Mouse (Mus musculus) olfactory bulb, adult 2 months (tissue): ENCODE data around the gene Prkag2. TPM values are rescaled to one million over a fixed set of nuclear protein-coding genes. Genes with fewer than 3 reads are reported as not detected.

Experiments
- H3K27ac ChIP-seq: fragments of 200-500 bp; 2 replicates; pipeline ENCODE4 v1.5.1; 2012; ENCODE audit warnings: low read depth, low read length; ENCODE audit not compliant: insufficient read depth
- H3K4me1 ChIP-seq: fragments of 200-500 bp; 2 replicates; pipeline ENCODE4 v1.6.1; 2012; ENCODE audit warnings: low read length; ENCODE audit not compliant: control insufficient read depth, insufficient read depth
- H3K4me3 ChIP-seq: fragments of 200-500 bp; 2 replicates; pipeline ENCODE4 v1.5.1; 2012; ENCODE audit warnings: mild to moderate bottlenecking, low read depth, low read length, moderate library complexity; ENCODE audit not compliant: insufficient read depth
- CTCF ChIP-seq: fragments of 200-500 bp; IDR thresholded peaks from 2 replicates; pipeline ENCODE4 v1.5.1; 2012; ENCODE audit warnings: low read depth, mild to moderate bottlenecking, low read length, moderate library complexity; ENCODE audit not compliant: insufficient read depth
- POLR2A ChIP-seq: fragments of 200-500 bp; IDR thresholded peaks from 2 replicates; pipeline ENCODE4 v1.6.1; 2012; ENCODE audit warnings: mild to moderate bottlenecking, low read depth, low read length, moderate library complexity; ENCODE audit not compliant: insufficient read depth
- WGBS: fragments of 180-500 bp; shearing (Covaris S2); methylation state at CpG from one replicate; pipeline ENCODE4 v1.1.7; 2018; 5-methylcytosine and 5-hydroxymethylcytosine counted together
- polyA plus RNA-seq: library from polyadenylated mRNA; stranded (reverse); fragments of >200 nt; gene quantifications from 2 replicates; pipeline ENCODE4 v1.2.4, GENCODE M21; 2012; ENCODE audit warnings: low replicate concordance; ENCODE audit not compliant: missing spikeins, insufficient read depth, insufficient read length

The Prkag2 gene
- polyA plus RNA-seq, 1 experiment: not detected

- peaks cover 6% of the 10 kb centered on the region for H3K4me1 ChIP-seq
- H3K4me3 ChIP-seq: no peak overlapping the region
- TF ChIP-seq CTCF (no peak), POLR2A (no peak)
- 80% methylated on average over 4 of the region's 4 CpGs for WGBS
- H3K27ac ChIP-seq: no peak overlapping the region
Measured at GRCm38 (mm10) chr5:24895606-24896005, 204.8 kb downstream of the Prkag2 start.

DNA sequence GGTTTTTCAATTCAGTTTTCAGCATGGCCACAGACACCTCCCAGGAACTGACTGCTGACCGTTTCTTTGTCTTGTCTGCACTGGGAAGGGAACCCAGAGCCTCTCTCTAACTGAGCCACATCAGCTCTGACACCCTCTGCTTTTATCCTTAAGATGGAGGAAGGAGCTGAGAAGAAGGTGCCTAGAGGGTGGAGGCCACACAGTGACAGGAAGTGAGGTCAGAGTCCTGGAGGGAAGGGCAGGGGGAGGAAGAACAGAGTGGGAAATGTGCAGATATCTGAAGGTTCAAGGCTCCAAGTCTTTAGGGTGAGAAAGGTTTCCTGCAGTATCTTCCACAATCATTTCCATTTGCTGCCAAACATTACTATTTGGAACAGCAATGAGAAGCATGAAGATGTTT, 205.6 kb downstream of the Prkag2 start:
- no peak overlapping the region for H3K27ac ChIP-seq
- no peak for TF ChIP-seq POLR2A
- TF ChIP-seq CTCF: no peak
- H3K4me3 ChIP-seq: no peak overlapping the region
- WGBS: 61% methylated on average over 1 of the region's 1 CpGs
- peaks cover 7% of the 10 kb centered on the region for H3K4me1 ChIP-seq

DNA sequence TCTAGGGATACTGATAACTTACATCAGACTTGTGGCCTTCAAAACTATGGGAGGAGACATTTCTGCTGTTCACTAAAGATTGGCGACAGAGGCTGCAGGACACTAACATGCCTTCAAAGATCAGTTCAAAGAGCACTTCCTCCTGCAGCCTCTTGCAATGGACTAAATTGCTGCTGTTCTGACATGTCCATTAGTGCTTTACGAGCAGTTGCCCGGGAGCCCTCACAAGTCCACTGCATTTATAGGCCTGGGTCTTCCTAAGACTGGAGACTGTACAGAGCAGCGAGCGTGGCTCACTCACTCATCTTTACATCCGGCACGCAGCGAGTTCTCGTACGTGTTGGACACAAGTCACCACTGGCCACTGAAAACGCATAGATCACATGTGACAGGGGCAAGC, 208.0 kb downstream of the Prkag2 start:
- 92% methylated on average over 11 of the region's 11 CpGs for WGBS
- H3K27ac ChIP-seq: no peak overlapping the region
- H3K4me3 ChIP-seq: no peak overlapping the region
- TF ChIP-seq POLR2A: no peak
- peaks cover 10% of the 10 kb centered on the region for H3K4me1 ChIP-seq

GRCm38 (mm10) chr5:24889860-24890259, 210.6 kb downstream of the Prkag2 start:
- 54% methylated on average over 9 of the region's 9 CpGs for WGBS
- no peak overlapping the region for H3K27ac ChIP-seq
- no peak overlapping the region for H3K4me3 ChIP-seq
- peaks cover 6% of the 10 kb centered on the region for H3K4me1 ChIP-seq
- no peak for TF ChIP-seq CTCF

DNA sequence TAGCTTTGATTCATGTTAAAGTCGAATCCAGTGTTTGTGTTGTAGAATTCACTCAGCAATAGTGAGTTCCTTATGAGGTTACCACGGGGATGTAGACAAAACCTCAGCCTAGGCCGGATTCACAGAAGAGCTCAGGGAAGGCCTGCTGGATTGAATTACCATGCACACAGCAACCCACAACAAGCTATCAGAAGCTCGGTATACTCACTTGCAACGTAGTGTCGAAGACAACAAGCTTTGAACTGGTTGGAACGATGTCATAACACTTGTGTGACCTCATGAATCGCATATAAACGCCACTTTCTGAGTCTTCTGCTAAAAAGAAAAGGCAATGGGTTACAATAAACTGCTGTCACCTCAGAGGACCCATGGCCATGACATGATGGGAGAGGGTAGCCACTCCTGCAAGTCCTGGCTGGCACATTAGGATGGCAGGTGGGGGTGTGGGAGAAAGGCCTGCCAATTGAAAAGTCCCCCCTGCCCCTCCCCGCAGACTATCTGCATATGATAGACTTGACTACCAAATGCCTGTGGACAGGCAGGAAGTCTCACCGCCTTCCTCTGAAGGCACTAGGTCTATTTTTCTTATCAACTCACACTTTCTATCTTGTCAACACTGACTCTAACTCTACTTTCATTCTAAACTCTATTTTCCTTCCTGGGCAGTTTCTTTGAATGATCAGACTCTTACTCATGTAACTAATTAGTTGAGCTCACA, 211.4 kb downstream of the Prkag2 start:
- TF ChIP-seq POLR2A (no peak), CTCF (no peak)
- H3K4me3 ChIP-seq: no peak overlapping the region
- H3K4me1 ChIP-seq: peaks cover 6% of the 10 kb centered on the region
- 77% methylated on average over 11 of the region's 11 CpGs for WGBS
- H3K27ac ChIP-seq: no peak overlapping the region

DNA sequence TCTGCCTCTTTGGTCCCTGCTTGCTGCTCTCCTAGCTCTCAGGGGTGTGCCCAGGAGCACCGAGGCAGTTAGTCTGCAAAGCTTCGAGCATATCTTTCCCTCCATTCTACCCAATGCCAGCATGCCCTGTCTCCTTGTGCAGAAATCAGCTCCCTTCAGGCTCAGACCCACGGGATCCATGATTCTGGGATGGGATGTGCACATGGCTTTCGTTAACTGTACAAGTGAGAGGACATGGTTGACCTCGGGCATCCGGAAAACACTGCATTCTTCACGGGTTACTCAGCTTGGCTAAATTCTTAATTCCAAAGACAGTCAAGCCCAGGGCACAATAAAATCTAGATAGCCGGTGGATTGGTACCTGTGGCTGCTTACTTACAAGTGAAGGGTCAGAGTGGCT, 213.2 kb downstream of the Prkag2 start:
- 87% methylated on average over 8 of the region's 8 CpGs for WGBS
- H3K4me3 ChIP-seq: no peak overlapping the region
- TF ChIP-seq CTCF (no peak), POLR2A (no peak)
- peaks cover 3% of the 10 kb centered on the region; the same call in 1 of the 2 replicates for H3K4me1 ChIP-seq
- H3K27ac ChIP-seq: no peak overlapping the region

DNA sequence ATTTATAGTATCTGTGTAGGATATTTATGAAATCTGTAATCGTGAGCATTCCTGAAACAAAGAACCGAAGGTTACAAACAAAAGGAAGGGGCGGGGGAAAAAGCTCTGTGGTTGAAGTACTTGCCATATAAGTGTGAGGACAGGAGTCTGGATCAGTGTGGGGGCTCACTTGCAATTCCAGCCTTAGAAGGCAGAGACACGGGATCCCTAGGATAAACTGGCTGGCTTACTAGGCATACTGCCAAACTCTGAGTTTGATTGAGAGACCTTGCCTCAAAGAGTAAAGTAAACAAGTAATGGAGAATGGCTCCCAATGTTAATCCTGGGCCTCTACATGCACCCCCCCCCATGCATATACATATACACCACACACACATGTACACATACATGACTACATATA, 221.7 kb downstream of the Prkag2 start:
- Histone ChIP-seq H3K4me1 (no peaks in the 10 kb centered on the region), H3K4me3 (no peak overlapping the region), H3K27ac (no peak overlapping the region)
- TF ChIP-seq CTCF (no peak), POLR2A (no peak)
- 87% methylated on average over 4 of the region's 4 CpGs for WGBS

DNA sequence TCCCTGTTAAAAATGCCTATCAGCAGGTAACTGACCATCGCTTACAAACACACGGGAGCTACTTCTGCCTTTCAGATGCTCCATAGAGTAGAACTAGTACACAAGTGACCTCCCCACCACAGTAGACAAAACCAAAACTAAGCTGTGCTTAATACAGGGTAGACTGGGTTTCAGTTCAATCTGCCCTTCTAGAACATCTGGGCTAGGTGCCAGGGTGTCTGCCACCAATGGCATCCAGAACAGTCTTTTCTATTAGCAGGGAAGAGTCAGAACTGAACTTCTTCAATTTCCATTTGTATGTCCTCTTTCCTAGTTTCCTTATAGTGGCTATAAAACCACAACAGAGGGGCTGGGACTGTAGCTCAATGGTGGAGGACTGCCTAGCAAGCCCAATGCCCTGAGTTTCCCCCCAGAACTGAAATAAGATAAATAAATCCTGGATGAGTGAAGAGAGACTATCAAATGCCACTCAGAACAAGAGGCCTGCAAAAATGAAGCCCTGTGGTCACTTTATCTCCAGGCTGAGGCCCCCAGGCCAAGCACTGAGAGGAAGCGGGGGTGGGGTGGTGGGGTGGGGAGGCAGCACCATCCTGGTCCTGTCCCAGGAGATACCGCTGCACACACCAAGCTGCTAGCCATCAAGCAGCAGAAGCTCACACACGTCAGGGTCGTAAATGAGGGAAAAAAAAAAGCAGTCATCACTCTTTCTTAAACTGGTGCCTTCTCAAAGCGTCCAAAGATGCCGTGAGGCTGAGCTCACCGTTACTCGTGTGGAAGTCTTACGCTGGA, 222.4 kb downstream of the Prkag2 start:
- no peak overlapping the region for H3K4me3 ChIP-seq
- 93% methylated on average over 11 of the region's 11 CpGs for WGBS
- H3K4me1 ChIP-seq: no peaks in the 10 kb centered on the region
- H3K27ac ChIP-seq: no peak overlapping the region
- TF ChIP-seq CTCF (no peak), POLR2A (no peak)

- Histone ChIP-seq H3K4me1 (no peaks in the 10 kb centered on the region), H3K4me3 (no peak overlapping the region), H3K27ac (no peak overlapping the region)
- WGBS: 91% methylated on average over 9 of the region's 9 CpGs
- TF ChIP-seq CTCF: no peak
- TF ChIP-seq POLR2A: no peak
Measured at GRCm38 (mm10) chr5:24876653-24877052, 223.8 kb downstream of the Prkag2 start.
